Mouse (Mus musculus) olfactory bulb, adult 2 months (tissue): ENCODE data around the gene Cmtr2.

ENCODE experiments used
- CTCF ChIP-seq: fragments of 200-500 bp; IDR thresholded peaks from 2 replicates; pipeline ENCODE4 v1.5.1; 2012; ENCODE audit warnings: low read depth, mild to moderate bottlenecking, low read length, moderate library complexity; ENCODE audit not compliant: insufficient read depth
- POLR2A ChIP-seq: fragments of 200-500 bp; IDR thresholded peaks from 2 replicates; pipeline ENCODE4 v1.6.1; 2012; ENCODE audit warnings: mild to moderate bottlenecking, low read depth, low read length, moderate library complexity; ENCODE audit not compliant: insufficient read depth

- TF ChIP-seq POLR2A (no peak), CTCF (no peak)
These were observed 57.9 kb downstream of the Cmtr2 start for GRCm38 (mm10) chr8:110273394-110273793.
